10 mouse cellular contexts compared by ENCODE assay signal in the genomic region with DNA sequence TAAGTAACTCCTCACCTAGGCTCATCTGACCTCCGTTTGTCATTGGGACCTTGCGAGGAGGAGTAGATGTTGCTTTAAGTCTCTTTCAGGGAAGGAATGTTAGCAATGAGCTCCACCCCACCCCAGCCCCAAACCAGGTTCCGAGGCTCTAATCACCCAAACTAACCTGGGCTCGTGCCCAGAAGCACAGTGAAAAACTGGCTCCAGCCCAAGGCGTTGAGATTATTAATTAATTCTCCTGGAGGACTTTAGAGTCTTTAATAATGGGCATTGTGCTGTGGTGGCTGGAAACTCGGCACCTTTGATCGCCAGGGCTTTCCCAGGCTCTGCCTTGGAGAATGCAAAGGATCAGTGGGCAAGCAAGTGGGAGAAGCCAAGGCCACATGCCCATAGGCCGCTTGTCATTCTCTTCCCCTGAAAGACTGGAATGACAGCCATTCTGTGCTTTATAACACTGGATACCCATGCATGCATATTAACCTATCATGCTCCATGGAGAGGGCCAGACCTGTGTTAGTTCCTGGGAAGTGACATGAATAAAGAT. TPM values are rescaled to one million over a fixed set of nuclear protein-coding genes. Genes with fewer than 3 reads are reported as not detected.
DNase-seq lines count a peak whose midpoint lies in the region; ATAC-seq and TF ChIP-seq lines count a peak whose summit lies in the region.
"Had no signal": no experiment of that assay in that cellular context is flagged by ENCODE, and none has a peak within 500 bp of the region (broad histone marks: within the 10 kb centered on the region; RNA-seq: fewer than 3 reads in every experiment).

No protein-coding gene starts in this region.

- H3K27ac ChIP-seq in heart, embryonic 16.5 days (ENCODE audit: low read length) = peak overlapping the region; percentile 70
- no peak overlapping the region for H3K27ac ChIP-seq in heart, embryonic 11.5 days (ENCODE audit: low read depth, low read length)
- H3K27ac ChIP-seq in kidney, adult 2 months (ENCODE audit: insufficient read depth, low read depth, low read length) = peak overlapping the region; percentile 66
- H3K27ac ChIP-seq in midbrain, postnatal 0 days (ENCODE audit: low read depth, low read length) = no peak overlapping the region

- peak overlapping the region; percentile 46 for H3K4me2 ChIP-seq in heart, embryonic 16.5 days (ENCODE audit: low read depth, low read length)
- no peak overlapping the region for H3K4me2 ChIP-seq in heart, embryonic 11.5 days
- H3K4me2 ChIP-seq in midbrain, postnatal 0 days (ENCODE audit: low read depth, low read length, poor library complexity, severe bottlenecking) = no peak overlapping the region

- no peak overlapping the region for H3K4me3 ChIP-seq in heart, embryonic 16.5 days (ENCODE audit: low read length)
- no peak overlapping the region for H3K4me3 ChIP-seq in heart, embryonic 11.5 days (ENCODE audit: low read depth, low read length)
- H3K4me3 ChIP-seq in kidney, adult 2 months (ENCODE audit: insufficient read depth, low read depth, low read length) = peak overlapping the region; percentile 24
- no peak overlapping the region for H3K4me3 ChIP-seq in midbrain, postnatal 0 days (ENCODE audit: low read depth, low read length)

- no peak for TF ChIP-seq POLR2A in kidney, adult 2 months (IDR thresholded peaks at IDR 0.05; ENCODE audit: low read depth, low read length)

- peaks cover 17% of the 10 kb centered on the region for H3K36me3 ChIP-seq in heart, embryonic 16.5 days (ENCODE audit: control insufficient read depth, insufficient read depth)
- H3K36me3 ChIP-seq in heart, embryonic 11.5 days (ENCODE audit: control insufficient read depth, insufficient read depth, low read length) = peaks cover 8% of the 10 kb centered on the region
- H3K36me3 ChIP-seq in kidney, adult 2 months (ENCODE audit: control insufficient read depth, insufficient read depth, low read length) = no peaks in the 10 kb centered on the region
- H3K36me3 ChIP-seq in midbrain, postnatal 0 days (ENCODE audit: insufficient read depth, low read length) = peaks cover 12% of the 10 kb centered on the region; the same call in 1 of the 2 replicates

- no peak for TF ChIP-seq CTCF in kidney, adult 2 months (conservative IDR thresholded peaks at IDR 0.05; ENCODE audit: insufficient read depth, insufficient read length, low read depth, low read length)
- TF ChIP-seq CTCF in midbrain, postnatal 0 days (IDR thresholded peaks at IDR 0.05) = no peak

- H3K9me3 ChIP-seq in heart, embryonic 16.5 days (replicated peaks; ENCODE audit: control insufficient read depth, low read length) = no peaks in the 10 kb centered on the region
- no peaks in the 10 kb centered on the region for H3K9me3 ChIP-seq in heart, embryonic 11.5 days (replicated peaks; ENCODE audit: control insufficient read depth, low read length)
- H3K9me3 ChIP-seq in midbrain, postnatal 0 days (ENCODE audit: low read length) = no peaks in the 10 kb centered on the region

- 40% methylated on average over 8 of the region's 8 CpGs for WGBS in heart, embryonic 16.5 days
- WGBS in heart, embryonic 11.5 days (ENCODE audit: insufficient replicate concordance) = 63% methylated on average over 8 of the region's 8 CpGs
- WGBS in kidney, adult 2 months = 26% methylated on average over 8 of the region's 8 CpGs
- 49% methylated on average over 8 of the region's 8 CpGs for WGBS in midbrain, postnatal 0 days

- ATAC-seq in heart, embryonic 16.5 days (replicated peaks; ENCODE audit: extremely low read depth, insufficient read depth, low FRiP score) = peak; percentile 70
- ATAC-seq in heart, embryonic 11.5 days (replicated peaks; ENCODE audit: insufficient number of reproducible peaks, low FRiP score, low TSS enrichment) = no peak
- ATAC-seq in midbrain, postnatal 0 days (ENCODE audit: low FRiP score) = no peak

- H3K4me1 ChIP-seq in heart, embryonic 16.5 days (ENCODE audit: control insufficient read depth, insufficient read depth, low read length) = peaks cover 13% of the 10 kb centered on the region
- peaks cover 2% of the 10 kb centered on the region; the same call in 1 of the 2 replicates for H3K4me1 ChIP-seq in heart, embryonic 11.5 days (ENCODE audit: control insufficient read depth, insufficient read depth, low read length)
- H3K4me1 ChIP-seq in kidney, adult 2 months (ENCODE audit: control insufficient read depth, insufficient read depth, low read length) = peaks cover 18% of the 10 kb centered on the region
- H3K4me1 ChIP-seq in midbrain, postnatal 0 days (ENCODE audit: insufficient read depth, low read length) = no peaks in the 10 kb centered on the region

- DNase-seq in ovary, postnatal 36 days (ENCODE audit: low spot score) = peak; percentile 25
- no peak for DNase-seq in ovary, adult 18-20 months (ENCODE audit: low spot score)
- peak; percentile 96 for DNase-seq in kidney, adult 2 months
- peak; percentile 26 for DNase-seq in midbrain, postnatal 0 days (ENCODE audit: low spot score)
- DNase-seq in urinary bladder, postnatal 25 days (ENCODE audit: low spot score) = no peak
- no peak for DNase-seq in cerebellum, adult 18-20 months
- DNase-seq: layer of hippocampus, adult 9-11 months; liver had no signal

- no peaks in the 10 kb centered on the region for H3K27me3 ChIP-seq in heart, embryonic 16.5 days (ENCODE audit: control insufficient read depth, insufficient read depth, low read length)
- no peaks in the 10 kb centered on the region; the same call in 1 of the 2 replicates for H3K27me3 ChIP-seq in heart, embryonic 11.5 days (ENCODE audit: control insufficient read depth, insufficient read depth, low read length)
- no peaks in the 10 kb centered on the region for H3K27me3 ChIP-seq in kidney, adult 2 months (replicated peaks; ENCODE audit: control insufficient read depth, insufficient read depth, low read length)
- H3K27me3 ChIP-seq in midbrain, postnatal 0 days (ENCODE audit: insufficient read depth, low read length) = no peaks in the 10 kb centered on the region

- H3K9ac ChIP-seq in heart, embryonic 16.5 days (ENCODE audit: low read length) = peak overlapping the region; percentile 52; the same call in 1 of the 2 replicates
- H3K9ac ChIP-seq in heart, embryonic 11.5 days (ENCODE audit: low read depth, low read length) = no peak overlapping the region
- no peak overlapping the region for H3K9ac ChIP-seq in midbrain, postnatal 0 days (replicated peaks; ENCODE audit: low read length, poor library complexity, severe bottlenecking)

RNA-seq across cellular contexts. Expression of a gene that starts 17.4 kb away (rescaled TPM):
- 93.9 and 96.3 TPM in 2 replicates for polyA plus RNA-seq in heart, embryonic 16.5 days (2015; fragmentation: Nextera tagmentation; extraction: Ambion mirVana)
- polyA plus RNA-seq in heart, embryonic 11.5 days (2014; fragmentation: Nextera tagmentation; extraction: Ambion mirVana) = 38.6 and 54.6 TPM in 2 replicates
- polyA plus RNA-seq in kidney, adult 2 months (2012; rRNA removed) = 393 and 447 TPM in 2 replicates
- total RNA-seq in midbrain, postnatal 0 days (2014; rRNA removed) = 364 and 388 TPM in 2 replicates
- polyA plus RNA-seq in midbrain, postnatal 0 days (2015; fragmentation: Nextera tagmentation; extraction: Ambion mirVana) = 241 and 251 TPM in 2 replicates

RNA-seq across cellular contexts. Expression of a gene that starts 39.5 kb away (rescaled TPM):
- polyA plus RNA-seq in heart, embryonic 16.5 days (2015; fragmentation: Nextera tagmentation; extraction: Ambion mirVana) = 4.9 and 5.5 TPM in 2 replicates
- 9.7 and 17.5 TPM in 2 replicates for polyA plus RNA-seq in heart, embryonic 11.5 days (2014; fragmentation: Nextera tagmentation; extraction: Ambion mirVana)
- 4.0 and 4.9 TPM in 2 replicates for polyA plus RNA-seq in kidney, adult 2 months (2012; rRNA removed)
- 36.5 and 44.3 TPM in 2 replicates for total RNA-seq in midbrain, postnatal 0 days (2014; rRNA removed)
- polyA plus RNA-seq in midbrain, postnatal 0 days (2015; fragmentation: Nextera tagmentation; extraction: Ambion mirVana) = 7.6 and 8.9 TPM in 2 replicates

RNA-seq across cellular contexts. Expression of a gene that starts 51.5 kb away (rescaled TPM):
- 16.8 and 20.1 TPM in 2 replicates for polyA plus RNA-seq in heart, embryonic 16.5 days (2015; fragmentation: Nextera tagmentation; extraction: Ambion mirVana)
- polyA plus RNA-seq in heart, embryonic 11.5 days (2014; fragmentation: Nextera tagmentation; extraction: Ambion mirVana) = 21.2 and 21.5 TPM in 2 replicates
- polyA plus RNA-seq in kidney, adult 2 months (2012; rRNA removed) = 18.0 and 24.9 TPM in 2 replicates
- 22.5 and 26.1 TPM in 2 replicates for total RNA-seq in midbrain, postnatal 0 days (2014; rRNA removed)
- 9.3 and 11.8 TPM in 2 replicates for polyA plus RNA-seq in midbrain, postnatal 0 days (2015; fragmentation: Nextera tagmentation; extraction: Ambion mirVana)

Comparison
In these comparisons a context has a peak if more than half of its experiments do, and no peak if none do; other contexts are left out.
1. H3K27ac ChIP-seq: peak in heart, embryonic 16.5 days (single experiment) and kidney, adult 2 months (single experiment); none in heart, embryonic 11.5 days (single experiment) and midbrain, postnatal 0 days (single experiment).
2. DNase-seq: peak in ovary, postnatal 36 days (single experiment), kidney, adult 2 months (single experiment) and midbrain, postnatal 0 days (single experiment); none in ovary, adult 18-20 months (single experiment), urinary bladder, postnatal 25 days (single experiment) and cerebellum, adult 18-20 months (0 of 2).